Mouse (Mus musculus): ENCODE results near the gene H2-Q2. TPM values are rescaled to one million over a fixed set of nuclear protein-coding genes. Genes with fewer than 3 reads are reported as not detected.
"Not testable (repeated sequence)": the region's sequence is repeated elsewhere in the genome, so short reads cannot be mapped to it uniquely, and the experiment has no call there.

H2-Q2 gene
- polyA plus RNA-seq, 1 experiment from 2014 or later, result 0.31 TPM

GRCm38 (mm10) chr17:35353275-35353674 is 11.2 kb downstream of the H2-Q2 start:
- not testable (repeated sequence) for H3K4me3 ChIP-seq (ENCODE audit: low read depth, low read length); H3K9ac ChIP-seq (ENCODE audit: low read length); DNase-seq (ENCODE audit: low spot score); ATAC-seq (replicated peaks; ENCODE audit: low FRiP score); H3K9me3 ChIP-seq (ENCODE audit: control insufficient read depth, low read length); H3K27ac ChIP-seq (ENCODE audit: low read depth, low read length); H3K36me3 ChIP-seq (ENCODE audit: control insufficient read depth, insufficient read depth, low read length); H3K27me3 ChIP-seq (ENCODE audit: control insufficient read depth, insufficient read depth, low read length); H3K4me2 ChIP-seq (ENCODE audit: low read depth, low read length, severe bottlenecking); H3K4me1 ChIP-seq (replicated peaks; ENCODE audit: control insufficient read depth, insufficient read depth, low read length)
- WGBS, result 70% methylated on average over 6 of the region's 6 CpGs

GRCm38 (mm10) chr17:35354071-35354470 is 12.0 kb downstream of the H2-Q2 start:
- no peak overlapping the region for H3K4me3 ChIP-seq (ENCODE audit: low read depth, low read length)
- 84% methylated on average over 2 of the region's 2 CpGs for WGBS
- no peak overlapping the region for H3K27ac ChIP-seq (ENCODE audit: low read depth, low read length)
- H3K4me1 ChIP-seq (replicated peaks; ENCODE audit: control insufficient read depth, insufficient read depth, low read length), result peaks cover 2% of the 10 kb centered on the region; the same call in 1 of the 2 replicates
- H3K36me3 ChIP-seq (ENCODE audit: control insufficient read depth, insufficient read depth, low read length), result no peaks in the 10 kb centered on the region
- ATAC-seq (replicated peaks; ENCODE audit: low FRiP score) (no peak), DNase-seq (ENCODE audit: low spot score) (no peak)
- H3K4me2 ChIP-seq (ENCODE audit: low read depth, low read length, severe bottlenecking), result no peak overlapping the region
- no peaks in the 10 kb centered on the region for H3K9me3 ChIP-seq (ENCODE audit: control insufficient read depth, low read length)
- H3K27me3 ChIP-seq (ENCODE audit: control insufficient read depth, insufficient read depth, low read length), result peaks cover 4% of the 10 kb centered on the region; the same call in 1 of the 2 replicates
- no peak overlapping the region for H3K9ac ChIP-seq (ENCODE audit: low read length)

- 56% methylated on average over 1 of the region's 1 CpGs for WGBS
- no peak for ATAC-seq (replicated peaks; ENCODE audit: low FRiP score)
- peaks cover 6% of the 10 kb centered on the region; the same call in 1 of the 2 replicates for H3K4me1 ChIP-seq (replicated peaks; ENCODE audit: control insufficient read depth, insufficient read depth, low read length)
Measured at GRCm38 (mm10) chr17:35357086-35357485, 15.0 kb downstream of the H2-Q2 start.

DNA sequence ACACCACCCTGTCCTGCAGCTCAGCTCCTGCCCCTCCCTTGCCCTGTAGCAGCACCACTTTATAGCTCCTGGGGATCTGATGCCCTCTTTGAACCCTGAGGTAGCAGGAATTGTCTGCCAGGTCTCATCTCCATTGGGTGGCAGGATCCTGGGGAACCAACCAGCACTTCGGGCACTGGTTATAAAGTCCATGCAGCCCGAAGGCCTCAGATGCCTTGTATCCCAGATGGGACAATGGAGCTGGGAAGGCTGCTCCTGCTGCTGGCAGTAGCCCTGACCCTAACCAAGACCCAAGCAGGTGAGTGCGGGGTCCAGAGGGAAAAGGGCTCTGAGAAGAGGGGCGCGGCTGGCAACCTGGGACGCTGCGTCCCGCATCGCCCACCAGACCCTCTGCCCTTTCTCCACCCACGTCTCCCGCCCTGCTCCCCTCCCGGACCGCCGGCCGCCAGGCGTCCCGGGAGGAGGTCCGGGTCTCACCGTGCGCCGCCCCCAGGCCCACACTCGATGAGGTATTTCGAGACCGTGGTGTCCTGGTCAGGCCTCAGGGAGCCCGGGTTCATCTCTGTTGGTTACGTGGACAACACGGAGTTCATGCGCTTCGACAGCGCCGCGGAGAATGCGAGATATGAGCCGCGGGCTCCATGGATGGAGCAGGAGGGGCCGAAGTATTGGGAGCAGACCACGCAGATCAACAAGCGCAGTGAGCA is 16.9 kb downstream of the H2-Q2 start:
- no peaks in the 10 kb centered on the region for H3K9me3 ChIP-seq (ENCODE audit: control insufficient read depth, low read length)
- peak overlapping the region; percentile 43 for H3K9ac ChIP-seq (ENCODE audit: low read length)
- no peaks in the 10 kb centered on the region for H3K36me3 ChIP-seq (ENCODE audit: control insufficient read depth, insufficient read depth, low read length)
- ATAC-seq (replicated peaks; ENCODE audit: low FRiP score) (no peak), DNase-seq (ENCODE audit: low spot score) (no peak)
- WGBS, result 8% methylated on average over 38 of the region's 38 CpGs
- peak overlapping the region; percentile 27 for H3K4me3 ChIP-seq (ENCODE audit: low read depth, low read length)
- H3K27me3 ChIP-seq (ENCODE audit: control insufficient read depth, insufficient read depth, low read length), result peaks cover 9% of the 10 kb centered on the region; the same call in 1 of the 2 replicates
- no peak overlapping the region for H3K27ac ChIP-seq (ENCODE audit: low read depth, low read length)
- H3K4me1 ChIP-seq (replicated peaks; ENCODE audit: control insufficient read depth, insufficient read depth, low read length), result peaks cover 6% of the 10 kb centered on the region; the same call in 1 of the 2 replicates
- H3K4me2 ChIP-seq (ENCODE audit: low read depth, low read length, severe bottlenecking), result peak overlapping the region; percentile 57

More at GRCm38 (mm10) chr17:35357086-35357485, 15.0 kb downstream of the H2-Q2 start:
- peaks cover 9% of the 10 kb centered on the region; the same call in 1 of the 2 replicates for H3K27me3 ChIP-seq (ENCODE audit: control insufficient read depth, insufficient read depth, low read length)
- H3K4me2 ChIP-seq (ENCODE audit: low read depth, low read length, severe bottlenecking), result no peak overlapping the region
- H3K4me3 ChIP-seq (ENCODE audit: low read depth, low read length), result no peak overlapping the region
- no peak overlapping the region for H3K27ac ChIP-seq (ENCODE audit: low read depth, low read length)
- no peaks in the 10 kb centered on the region for H3K9me3 ChIP-seq (ENCODE audit: control insufficient read depth, low read length)
- no peaks in the 10 kb centered on the region for H3K36me3 ChIP-seq (ENCODE audit: control insufficient read depth, insufficient read depth, low read length)
- DNase-seq (ENCODE audit: low spot score), result no peak
- H3K9ac ChIP-seq (ENCODE audit: low read length), result no peak overlapping the region

- H3K4me1 ChIP-seq (replicated peaks; ENCODE audit: control insufficient read depth, insufficient read depth, low read length), result peaks cover 6% of the 10 kb centered on the region; the same call in 1 of the 2 replicates
- H3K4me3 ChIP-seq (ENCODE audit: low read depth, low read length), result peak overlapping the region; percentile 27
- ATAC-seq (replicated peaks; ENCODE audit: low FRiP score) (no peak), DNase-seq (ENCODE audit: low spot score) (no peak)
- H3K27me3 ChIP-seq (ENCODE audit: control insufficient read depth, insufficient read depth, low read length), result peaks cover 9% of the 10 kb centered on the region; the same call in 1 of the 2 replicates
- no peak overlapping the region for H3K27ac ChIP-seq (ENCODE audit: low read depth, low read length)
- H3K9ac ChIP-seq (ENCODE audit: low read length), result peak overlapping the region; percentile 43
- no peaks in the 10 kb centered on the region for H3K9me3 ChIP-seq (ENCODE audit: control insufficient read depth, low read length)
- no peaks in the 10 kb centered on the region for H3K36me3 ChIP-seq (ENCODE audit: control insufficient read depth, insufficient read depth, low read length)
- 20% methylated on average over 21 of the region's 21 CpGs for WGBS
- H3K4me2 ChIP-seq (ENCODE audit: low read depth, low read length, severe bottlenecking), result peak overlapping the region; percentile 57
Measured at GRCm38 (mm10) chr17:35359470-35359862, 17.4 kb downstream of the H2-Q2 start.

GRCm38 (mm10) chr17:35379369-35379728 is 37.3 kb downstream of the H2-Q2 start, which contains the start of gene H2-Q4:
Gene H2-Q4 (plus strand): TSS chr17:35379617.
- Histone ChIP-seq H3K27me3 (ENCODE audit: control insufficient read depth, insufficient read depth, low read length) (0 out of 2 replicates have a peak, but pooled peaks cover 2% of the 10 kb centered on the region), H3K4me2 (ENCODE audit: low read depth, low read length, severe bottlenecking) (peak within 1 kb of the TSS; percentile 84), H3K9ac (ENCODE audit: low read length) (peak within 1 kb of the TSS; percentile 61), H3K4me1 (replicated peaks; ENCODE audit: control insufficient read depth, insufficient read depth, low read length) (no peaks in the 10 kb centered on the region), H3K36me3 (ENCODE audit: control insufficient read depth, insufficient read depth, low read length) (no peaks in the 10 kb centered on the region), H3K27ac (ENCODE audit: low read depth, low read length) (no peak within 1 kb of the TSS), H3K9me3 (ENCODE audit: control insufficient read depth, low read length) (no peaks in the 10 kb centered on the region), H3K4me3 (ENCODE audit: low read depth, low read length) (peak within 1 kb of the TSS; percentile 40)
- DNase-seq (ENCODE audit: low spot score) (peak; percentile 84), ATAC-seq (replicated peaks; ENCODE audit: low FRiP score) (peak; percentile 80)
- WGBS, result under 1% methylated on average over 15 of the region's 16 CpGs

GRCm38 (mm10) chr17:35379729-35380451 is 37.8 kb downstream of the H2-Q2 start:
- Histone ChIP-seq H3K36me3 (ENCODE audit: control insufficient read depth, insufficient read depth, low read length) (no peaks in the 10 kb centered on the region), H3K9ac (ENCODE audit: low read length) (peak overlapping the region; percentile 61), H3K9me3 (ENCODE audit: control insufficient read depth, low read length) (no peaks in the 10 kb centered on the region), H3K4me2 (ENCODE audit: low read depth, low read length, severe bottlenecking) (peak overlapping the region; percentile 84), H3K4me1 (replicated peaks; ENCODE audit: control insufficient read depth, insufficient read depth, low read length) (no peaks in the 10 kb centered on the region), H3K4me3 (ENCODE audit: low read depth, low read length) (peak overlapping the region; percentile 40), H3K27me3 (ENCODE audit: control insufficient read depth, insufficient read depth, low read length) (0 out of 2 replicates have a peak, but pooled peaks cover 2% of the 10 kb centered on the region), H3K27ac (ENCODE audit: low read depth, low read length) (no peak overlapping the region)
- ATAC-seq (replicated peaks; ENCODE audit: low FRiP score), result peak; percentile 36; the same call in 1 of the 2 replicates
- 1% methylated on average over 67 of the region's 70 CpGs for WGBS
- peak; percentile 70 for DNase-seq (ENCODE audit: low spot score)

- not testable (repeated sequence) for H3K4me3 ChIP-seq (ENCODE audit: low read depth, low read length); H3K36me3 ChIP-seq (ENCODE audit: control insufficient read depth, insufficient read depth, low read length); H3K9me3 ChIP-seq (ENCODE audit: control insufficient read depth, low read length); H3K9ac ChIP-seq (ENCODE audit: low read length); H3K27ac ChIP-seq (ENCODE audit: low read depth, low read length); ATAC-seq (replicated peaks; ENCODE audit: low FRiP score); H3K4me1 ChIP-seq (replicated peaks; ENCODE audit: control insufficient read depth, insufficient read depth, low read length); H3K4me2 ChIP-seq (ENCODE audit: low read depth, low read length, severe bottlenecking); H3K27me3 ChIP-seq (ENCODE audit: control insufficient read depth, insufficient read depth, low read length)
- peak; percentile 72 for DNase-seq (ENCODE audit: low spot score)
- WGBS, result 11% methylated on average over 7 of the region's 7 CpGs
Measured at GRCm38 (mm10) chr17:35389796-35390195, 47.8 kb downstream of the H2-Q2 start.
